Mouse (Mus musculus) bone marrow, adult 2 months (tissue): ENCODE data around the gene Tnni3. TPM values are rescaled to one million over a fixed set of nuclear protein-coding genes. Genes with fewer than 3 reads are reported as not detected.
A peak's percentile ranks its signal among the peaks of the same experiment; 100 is the strongest.

ENCODE experiments used
- H3K27ac ChIP-seq: fragments of 200-500 bp; 2 replicates; pipeline ENCODE4 v1.5.1; 2012; ENCODE audit warnings: low read depth, mild to moderate bottlenecking, control low read depth, inconsistent platforms, low read length; ENCODE audit not compliant: control insufficient read depth, poor library complexity, insufficient read depth
- H3K4me1 ChIP-seq: fragments of 200-500 bp; 2 replicates; pipeline ENCODE4 v1.6.1; 2011; ENCODE audit warnings: low read length; ENCODE audit not compliant: control insufficient read depth, insufficient read depth
- H3K4me3 ChIP-seq: fragments of 200-500 bp; replicated peaks from 2 replicates; pipeline ENCODE3; 2011; ENCODE audit warnings: mild to moderate bottlenecking, low read depth, low read length, control low read depth; ENCODE audit not compliant: control insufficient read depth
- CTCF ChIP-seq: fragments of 200-500 bp; IDR thresholded peaks from 2 replicates; pipeline ENCODE4 v1.5.1; 2011; ENCODE audit warnings: low read length, control low read depth; ENCODE audit not compliant: control insufficient read depth, insufficient read depth
- POLR2A ChIP-seq: fragments of 200-500 bp; IDR thresholded peaks from 2 replicates; pipeline ENCODE4 v1.6.1; 2011; ENCODE audit warnings: low read depth, mild to moderate bottlenecking, control low read depth, low read length, borderline replicate concordance; ENCODE audit not compliant: control insufficient read depth
- WGBS: fragments of 180-500 bp; shearing (Covaris S2); methylation state at CpG from one replicate; pipeline ENCODE4 v1.1.7; 2018; 5-methylcytosine and 5-hydroxymethylcytosine counted together
- polyA plus RNA-seq: library from polyadenylated mRNA; stranded (reverse); fragments of >200 nt; gene quantifications from 2 replicates; pipeline ENCODE4 v1.2.4, GENCODE M21; 2011; ENCODE audit warnings: low replicate concordance; ENCODE audit not compliant: missing spikeins, insufficient read depth, insufficient read length

Tnni3 gene
- polyA plus RNA-seq, 1 experiment: 25.9 TPM

DNA sequence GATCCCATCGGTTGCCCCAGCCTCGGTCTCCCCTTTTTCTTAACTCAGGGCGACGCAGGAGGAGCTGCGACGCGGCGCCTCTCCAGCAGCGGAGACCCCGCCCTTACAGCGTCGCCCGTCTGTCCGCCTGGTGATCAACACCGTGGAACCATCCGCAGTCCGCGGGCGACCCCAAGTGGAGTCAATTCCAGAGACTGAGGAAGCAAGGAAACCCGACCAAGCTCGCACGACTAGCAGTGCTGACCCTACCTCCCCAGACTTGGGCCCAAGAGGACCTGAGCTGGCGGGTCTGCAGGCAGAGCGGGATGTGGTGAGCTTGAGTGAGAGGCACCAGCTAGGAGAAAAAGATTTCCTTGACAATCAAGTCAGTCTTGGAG is 52.9 kb downstream of the Tnni3 start:
- WGBS: 39% methylated on average over 24 of the region's 24 CpGs
- TF ChIP-seq CTCF (0 out of 2 replicates have a peak, but pooled peaks have one; percentile 12), POLR2A (no peak)
- Histone ChIP-seq H3K27ac (no peak overlapping the region), H3K4me1 (no peaks in the 10 kb centered on the region), H3K4me3 (no peak overlapping the region)

DNA sequence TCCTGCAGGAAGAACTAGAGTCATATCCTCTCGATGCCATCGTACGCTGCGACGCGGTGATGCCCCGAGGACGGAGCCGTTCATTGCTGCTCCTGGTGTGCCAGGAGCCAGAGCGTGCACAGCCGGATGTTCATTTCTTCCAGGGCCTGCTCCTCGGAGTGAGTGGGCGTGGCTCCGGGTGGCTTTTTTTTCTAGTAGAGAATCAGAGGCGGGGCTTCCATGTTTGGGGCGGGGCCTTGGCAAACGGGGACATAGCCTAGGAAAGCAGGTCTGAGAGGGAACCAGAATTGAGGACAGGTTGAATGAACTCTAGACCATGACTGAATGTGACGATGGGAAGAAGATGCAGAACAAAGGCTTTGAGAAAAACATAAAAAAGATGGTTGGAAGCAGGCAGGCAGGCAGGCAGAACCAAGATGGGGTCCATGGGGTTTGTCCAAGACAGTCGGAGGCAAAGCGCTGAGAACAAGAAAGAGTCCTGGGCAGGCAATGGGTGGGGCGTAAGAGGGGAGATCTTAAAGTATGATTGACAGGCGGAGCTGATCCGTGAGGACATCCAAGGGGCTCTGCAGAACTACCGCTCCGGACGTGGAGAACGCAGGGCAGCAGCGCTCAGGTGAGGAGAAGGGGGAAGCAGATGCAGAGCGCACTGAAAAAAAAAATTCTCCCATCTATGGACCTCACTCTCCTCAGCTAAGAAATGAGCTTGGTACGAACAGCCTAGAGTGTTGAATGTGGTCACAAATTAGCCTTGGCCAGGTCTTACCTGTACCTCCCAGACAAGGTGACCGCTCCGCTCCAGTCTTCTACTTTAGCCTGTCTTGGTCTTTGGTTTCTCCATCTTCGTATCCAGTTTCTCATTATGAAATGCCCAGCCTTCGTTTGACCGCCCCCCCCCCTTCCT is 53.5 kb downstream of the Tnni3 start:
- no peak overlapping the region for H3K27ac ChIP-seq
- TF ChIP-seq CTCF (no peak), POLR2A (no peak)
- H3K4me3 ChIP-seq: no peak overlapping the region
- WGBS: 33% methylated on average over 35 of the region's 35 CpGs
- no peaks in the 10 kb centered on the region for H3K4me1 ChIP-seq

Other genes starting within 250 kb of the Tnni3 start
- not detected in 2 replicates for gene Ncr1, start 186.5 kb downstream of the Tnni3 start, polyA plus RNA-seq
- gene Gp6, start 126.5 kb downstream of the Tnni3 start, polyA plus RNA-seq: 5.6 and 19.0 TPM in 2 replicates
- gene Rdh13, start 78.6 kb downstream of the Tnni3 start, polyA plus RNA-seq: 3.6 and 6.9 TPM in 2 replicates
- gene Eps8l1, start 63.6 kb downstream of the Tnni3 start, polyA plus RNA-seq: 7.3 and 16.5 TPM in 2 replicates
- 163 and 340 TPM in 2 replicates for gene Ppp1r12c, start 22.5 kb downstream of the Tnni3 start, polyA plus RNA-seq
- gene Tnnt1, start 7.8 kb downstream of the Tnni3 start, polyA plus RNA-seq: 7.4 and 30.5 TPM in 2 replicates
- gene Dnaaf3, start 8.2 kb upstream of the Tnni3 start, polyA plus RNA-seq: 1.2 and 2.2 TPM in 2 replicates
- gene Syt5, start 23.3 kb upstream of the Tnni3 start, polyA plus RNA-seq: 0.74 TPM in 1 of 2 replicates, not detected in the other
- gene Ptprh, start 79.8 kb upstream of the Tnni3 start, polyA plus RNA-seq: not detected in 2 replicates
- gene Tmem86b, start 107.2 kb upstream of the Tnni3 start, polyA plus RNA-seq: 36.2 and 42.5 TPM in 2 replicates
- gene Ppp6r1, start 134.8 kb upstream of the Tnni3 start, polyA plus RNA-seq: 53.3 and 89.0 TPM in 2 replicates
- gene Hspbp1, start 160.8 kb upstream of the Tnni3 start, polyA plus RNA-seq: 11.7 and 19.8 TPM in 2 replicates
- gene Brsk1, start 166.4 kb upstream of the Tnni3 start, polyA plus RNA-seq: 3.7 TPM in 1 of 2 replicates, not detected in the other
- 5.1 and 7.2 TPM in 2 replicates for gene Tmem150b, start 201.0 kb upstream of the Tnni3 start, polyA plus RNA-seq
- gene Kmt5c, start 215.9 kb upstream of the Tnni3 start, polyA plus RNA-seq: 98.4 and 144 TPM in 2 replicates
- gene Cox6b2, start 228.9 kb upstream of the Tnni3 start, polyA plus RNA-seq: 169 and 179 TPM in 2 replicates
- gene Fam71e2, start 247.1 kb upstream of the Tnni3 start, polyA plus RNA-seq: not detected in 2 replicates